Mouse (Mus musculus): Measurements from ENCODE around the gene Klhl9. TPM values are rescaled to one million over a fixed set of nuclear protein-coding genes. Genes with fewer than 3 reads are reported as not detected.

The Klhl9 gene
- polyA plus RNA-seq (2017; shearing (Covaris generic)) = 10 to 100 TPM; 18.8 to 27.9 TPM

GRCm38 (mm10) chr4:88721791-88722721 lies at the start of gene Klhl9, which contains the start of gene Gm26566:
Gene Klhl9 (minus strand): TSS chr4:88722465.
Gene Gm26566 (plus strand): TSS chr4:88721805.

GRCm38 (mm10) chr4:88759610-88760268 lies 37.5 kb upstream of the Klhl9 start, which contains the start of gene Gm13283:
Gene Gm13283 (plus strand): TSS chr4:88760119.

GRCm38 (mm10) chr4:88754818-88755340 lies 32.6 kb upstream of the Klhl9 start, which contains the start of gene Gm13271:
Gene Gm13271 (plus strand): TSS chr4:88754868.

GRCm38 (mm10) chr4:88691259-88691658 lies 31.0 kb downstream of the Klhl9 start, which contains the start of gene Ifnab:
Gene Ifnab (minus strand): TSS chr4:88691359.

GRCm38 (mm10) chr4:88683812-88684211 lies 38.5 kb downstream of the Klhl9 start, which contains the start of gene Ifna2:
Gene Ifna2 (minus strand): TSS chr4:88683912.

GRCm38 (mm10) chr4:88676824-88677223 lies 45.4 kb downstream of the Klhl9 start, which contains the start of gene Ifna16:
Gene Ifna16 (minus strand): TSS chr4:88676924.

Other genes starting within 250 kb of the Klhl9 start
- gene Ifnb1, start 199.7 kb downstream of the Klhl9 start, polyA plus RNA-seq (2017; shearing (Covaris generic)) = not detected
- under 1 TPM in 1 of 2 experiments, not detected in 1; 0.60 TPM for gene Ifna15, start 164.2 kb downstream of the Klhl9 start, polyA plus RNA-seq (2017; shearing (Covaris generic))
- not detected for gene Ifna14, start 150.7 kb downstream of the Klhl9 start, polyA plus RNA-seq (2017; shearing (Covaris generic))
- not detected for gene Ifna9, start 130.1 kb downstream of the Klhl9 start, polyA plus RNA-seq (2017; shearing (Covaris generic))
- gene Ifna12, start 119.1 kb downstream of the Klhl9 start, polyA plus RNA-seq (2017; shearing (Covaris generic)) = not detected
- not detected for gene C87499, start 88.1 kb downstream of the Klhl9 start, polyA plus RNA-seq (2017; shearing (Covaris generic))
- gene Ifna13, start 78.0 kb downstream of the Klhl9 start, polyA plus RNA-seq (2017; shearing (Covaris generic)) = not detected
- not detected for gene Ifna16, start 45.5 kb downstream of the Klhl9 start, polyA plus RNA-seq (2017; shearing (Covaris generic))
- not detected for gene Ifna2, start 38.6 kb downstream of the Klhl9 start, polyA plus RNA-seq (2017; shearing (Covaris generic))
- gene Ifnab, start 31.1 kb downstream of the Klhl9 start, polyA plus RNA-seq (2017; shearing (Covaris generic)) = not detected
- gene Gm26566, start 660 bp downstream of the Klhl9 start, polyA plus RNA-seq (2017; shearing (Covaris generic)) = under 1 TPM in 1 of 2 experiments, not detected in 1; 0.48 TPM
- not detected for gene Gm13271, start 32.4 kb upstream of the Klhl9 start, polyA plus RNA-seq (2017; shearing (Covaris generic))
- under 1 TPM; 0.75 to 0.85 TPM for gene Gm13283, start 37.7 kb upstream of the Klhl9 start, polyA plus RNA-seq (2017; shearing (Covaris generic))
- gene Gm13290, start 51.4 kb upstream of the Klhl9 start, polyA plus RNA-seq (2017; shearing (Covaris generic)) = under 1 TPM in 1 of 2 experiments, not detected in 1; 0.19 TPM
- gene Gm13289, start 54.5 kb upstream of the Klhl9 start, polyA plus RNA-seq (2017; shearing (Covaris generic)) = not detected
- not detected for gene Gm13272, start 57.4 kb upstream of the Klhl9 start, polyA plus RNA-seq (2017; shearing (Covaris generic))
- under 1 TPM in 1 of 2 experiments, not detected in 1; 0.48 TPM for gene Ifnz, start 59.7 kb upstream of the Klhl9 start, polyA plus RNA-seq (2017; shearing (Covaris generic))
- gene Gm13276, start 63.2 kb upstream of the Klhl9 start, polyA plus RNA-seq (2017; shearing (Covaris generic)) = not detected
- not detected for gene Gm13277, start 66.2 kb upstream of the Klhl9 start, polyA plus RNA-seq (2017; shearing (Covaris generic))
- gene Gm13278, start 69.1 kb upstream of the Klhl9 start, polyA plus RNA-seq (2017; shearing (Covaris generic)) = not detected
- gene Gm13275, start 72.0 kb upstream of the Klhl9 start, polyA plus RNA-seq (2017; shearing (Covaris generic)) = not detected
- gene Gm13279, start 74.9 kb upstream of the Klhl9 start, polyA plus RNA-seq (2017; shearing (Covaris generic)) = not detected
- gene Gm13285, start 77.2 kb upstream of the Klhl9 start, polyA plus RNA-seq (2017; shearing (Covaris generic)) = 1 to 10 TPM in 1 of 2 experiments, under 1 TPM in 1; 0.80 to 1.1 TPM
- gene Gm13287, start 80.8 kb upstream of the Klhl9 start, polyA plus RNA-seq (2017; shearing (Covaris generic)) = not detected
- gene Gm13288, start 83.1 kb upstream of the Klhl9 start, polyA plus RNA-seq (2017; shearing (Covaris generic)) = under 1 TPM in 1 of 2 experiments, not detected in 1; 0.10 TPM
- gene Ifna7, start 93.8 kb upstream of the Klhl9 start, polyA plus RNA-seq (2017; shearing (Covaris generic)) = not detected
- gene Ifna11, start 97.5 kb upstream of the Klhl9 start, polyA plus RNA-seq (2017; shearing (Covaris generic)) = not detected
- gene Ifna6, start 105.0 kb upstream of the Klhl9 start, polyA plus RNA-seq (2017; shearing (Covaris generic)) = not detected
- gene Ifna5, start 113.1 kb upstream of the Klhl9 start, polyA plus RNA-seq (2017; shearing (Covaris generic)) = not detected
- not detected for gene Ifna4, start 119.4 kb upstream of the Klhl9 start, polyA plus RNA-seq (2017; shearing (Covaris generic))
- gene Ifna1, start 127.6 kb upstream of the Klhl9 start, polyA plus RNA-seq (2017; shearing (Covaris generic)) = not detected
- gene Ifne, start 157.7 kb upstream of the Klhl9 start, polyA plus RNA-seq (2017; shearing (Covaris generic)) = not detected